Mouse (Mus musculus): Measurements from ENCODE around the gene Loxl3.
A peak's percentile ranks its signal among the peaks of the same experiment; 100 is the strongest.

Loxl3 gene

DNA sequence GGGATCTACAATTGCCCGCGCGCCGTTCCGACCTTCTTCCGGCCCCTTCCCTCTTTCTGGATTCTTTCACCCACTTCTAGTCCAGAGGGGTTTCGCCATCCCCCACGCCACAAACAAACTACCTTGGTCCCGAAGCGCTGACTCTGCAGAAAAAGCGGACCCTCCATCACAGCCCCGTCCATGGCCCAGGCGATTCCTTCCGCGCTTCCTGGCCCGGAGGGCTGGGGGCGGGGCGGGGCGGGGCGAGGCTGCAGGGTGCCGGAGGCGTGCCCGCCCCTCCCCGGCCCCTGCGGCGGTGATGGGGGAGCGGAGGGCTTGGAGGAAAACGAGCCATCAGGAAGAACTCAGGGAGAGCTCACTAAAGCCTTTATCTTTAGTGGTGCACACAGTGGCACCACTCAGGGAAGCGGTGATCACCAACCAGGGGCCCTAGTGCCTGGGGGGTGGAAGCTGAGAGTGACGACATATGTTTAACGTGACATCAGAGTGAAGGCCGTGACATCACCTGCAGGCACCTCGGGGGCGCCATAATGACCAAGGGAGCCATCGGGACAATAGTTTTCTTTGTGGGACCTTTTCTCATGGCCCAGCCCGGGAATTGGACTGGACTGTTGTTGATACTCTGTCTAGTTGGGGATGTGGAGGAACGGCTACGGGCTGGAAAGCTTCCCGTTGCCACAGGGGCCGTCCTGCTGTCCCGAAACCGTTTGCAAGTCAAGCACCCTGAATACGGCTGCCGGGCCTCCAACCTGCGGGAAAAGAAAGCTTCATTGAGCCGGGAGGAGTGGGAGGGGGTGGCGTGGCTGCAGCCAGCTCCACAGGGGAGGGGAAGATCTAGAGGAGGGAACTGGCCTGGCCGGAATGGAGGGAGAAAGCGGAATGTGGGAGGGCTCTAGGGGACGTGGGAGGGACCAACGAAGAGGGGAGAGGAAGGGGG is at the start of gene Loxl3, which contains the start of gene Dok1:
TSS of gene Loxl3 (plus strand) at position 925 of the 937 bp plus-strand sequence.
TSS of gene Dok1 (minus strand) at position 223 of the 937 bp plus-strand sequence.
- DNase-seq (ENCODE audit: low read depth, low spot score), result no peak

DNA sequence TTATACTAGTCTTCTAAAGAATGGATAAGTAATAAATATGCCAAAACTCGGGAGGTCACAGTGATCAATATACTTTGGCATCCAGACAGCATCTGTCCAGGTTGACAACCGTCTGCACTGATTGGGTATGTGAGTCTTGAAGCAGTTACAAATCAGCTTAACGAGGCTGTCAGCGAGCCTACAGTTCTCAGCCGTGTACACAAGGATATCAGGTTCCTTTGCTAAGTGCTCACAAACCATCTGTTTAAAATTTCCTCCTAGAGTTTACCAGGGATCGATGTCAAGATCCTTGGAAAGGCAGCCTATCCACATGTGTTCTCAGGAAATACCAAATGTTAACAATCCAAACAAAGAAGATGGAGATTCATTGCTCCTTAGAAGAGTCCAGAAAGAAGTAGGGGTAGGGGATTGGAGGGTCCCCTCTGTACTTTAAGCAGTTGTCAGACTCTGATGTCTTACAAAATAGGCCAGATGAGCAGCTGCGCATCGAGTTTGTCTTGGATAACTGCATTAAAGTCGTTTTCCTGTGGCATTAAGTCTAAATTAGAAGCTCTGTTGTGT is 46.5 kb upstream of the Loxl3 start:
- DNase-seq (ENCODE audit: low read depth, low spot score), result no peak

- DNase-seq (ENCODE audit: low read depth, low spot score), result no peak
Measured at GRCm38 (mm10) chr6:82993696-82994095, 40.3 kb upstream of the Loxl3 start.

- DNase-seq (ENCODE audit: low read depth, low spot score), result no peak
Measured at GRCm38 (mm10) chr6:82994372-82994771, 39.6 kb upstream of the Loxl3 start.

DNA sequence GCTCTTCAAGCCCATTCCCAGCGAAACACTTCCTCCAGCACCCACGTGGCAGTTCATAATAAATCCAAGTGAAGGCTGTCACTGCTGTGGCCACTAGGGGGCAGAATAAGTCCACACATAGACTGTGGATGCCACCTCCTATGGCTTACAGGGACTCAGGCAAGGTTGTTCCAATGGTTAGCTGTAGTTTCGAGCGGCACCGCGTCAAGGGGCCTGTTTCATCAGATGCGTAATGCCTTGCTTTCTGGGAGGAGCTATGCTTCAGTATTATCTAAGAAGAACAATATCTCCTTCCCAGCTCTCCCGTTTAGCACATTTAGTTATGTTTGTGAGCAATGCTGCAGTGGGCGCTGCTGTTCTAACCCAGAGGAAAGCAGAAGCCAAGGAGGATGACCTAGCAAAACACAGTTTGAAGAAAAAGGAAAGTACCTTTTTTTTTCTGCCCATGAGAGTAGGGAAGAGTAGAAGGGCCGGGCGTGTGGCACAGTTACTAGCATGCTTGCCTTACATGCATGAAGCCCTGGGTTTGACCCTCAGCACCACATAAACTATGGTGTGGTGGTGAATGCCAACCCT is 37.1 kb upstream of the Loxl3 start:
- peak; percentile 72 for DNase-seq (ENCODE audit: low read depth, low spot score)

GRCm38 (mm10) chr6:82997511-82998102 is 36.4 kb upstream of the Loxl3 start:
- no peak for DNase-seq (ENCODE audit: low read depth, low spot score)

- peak; percentile 36 for DNase-seq (ENCODE audit: low read depth, low spot score)
Measured at GRCm38 (mm10) chr6:82998326-82998725, 35.6 kb upstream of the Loxl3 start.

DNA sequence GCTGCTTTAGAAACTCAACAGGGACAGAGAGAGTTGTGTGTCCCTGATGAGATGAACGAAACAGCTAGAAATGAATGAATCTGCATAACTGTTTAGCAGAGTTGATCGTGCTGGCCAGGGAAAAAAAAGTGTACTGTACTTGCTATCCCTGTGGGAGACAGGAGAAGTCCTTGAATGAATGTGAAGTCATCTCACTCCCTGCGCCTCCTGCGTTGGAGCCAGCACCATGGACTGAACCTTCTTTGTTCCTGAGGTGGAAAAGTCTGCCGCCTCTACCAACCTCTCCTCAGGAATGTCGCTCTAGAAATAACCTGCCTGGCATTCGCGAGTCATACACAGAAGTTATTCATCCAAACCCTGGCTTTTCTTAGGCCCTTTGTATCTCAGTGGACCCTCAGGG is 34.0 kb upstream of the Loxl3 start:
- no peak for DNase-seq (ENCODE audit: low read depth, low spot score)

- DNase-seq (ENCODE audit: low read depth, low spot score), result no peak
Measured at GRCm38 (mm10) chr6:83003082-83003481, 30.9 kb upstream of the Loxl3 start.

DNA sequence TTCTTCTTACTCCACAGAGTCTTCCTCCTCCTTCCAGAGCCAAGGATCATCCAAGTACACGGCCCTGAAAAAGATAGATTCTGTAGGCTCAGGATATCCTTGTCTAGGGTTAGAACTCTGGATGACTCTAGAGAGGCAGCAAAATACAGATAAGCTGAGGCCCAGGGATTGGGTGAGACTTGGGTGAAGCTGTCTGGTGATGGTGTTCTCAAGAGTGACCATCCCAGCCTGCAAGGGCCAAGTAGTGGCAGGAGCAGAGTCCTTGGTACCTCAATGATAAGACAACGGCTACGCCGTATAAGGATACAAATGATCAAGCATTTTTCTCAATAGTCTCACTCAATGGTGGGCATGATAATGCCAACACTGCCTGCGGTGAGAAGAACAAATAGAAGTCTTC is 30.1 kb upstream of the Loxl3 start:
- DNase-seq (ENCODE audit: low read depth, low spot score), result no peak

- no peak for DNase-seq (ENCODE audit: low read depth, low spot score)
Measured at GRCm38 (mm10) chr6:83004309-83004708, 29.7 kb upstream of the Loxl3 start.

- DNase-seq (ENCODE audit: low read depth, low spot score), result no peak
Measured at GRCm38 (mm10) chr6:83004872-83005271, 29.1 kb upstream of the Loxl3 start.

- DNase-seq (ENCODE audit: low read depth, low spot score), result no peak
Measured at GRCm38 (mm10) chr6:83005444-83006011, 28.4 kb upstream of the Loxl3 start.

- DNase-seq (ENCODE audit: low read depth, low spot score), result no peak
Measured at GRCm38 (mm10) chr6:83006114-83006513, 27.9 kb upstream of the Loxl3 start.

DNA sequence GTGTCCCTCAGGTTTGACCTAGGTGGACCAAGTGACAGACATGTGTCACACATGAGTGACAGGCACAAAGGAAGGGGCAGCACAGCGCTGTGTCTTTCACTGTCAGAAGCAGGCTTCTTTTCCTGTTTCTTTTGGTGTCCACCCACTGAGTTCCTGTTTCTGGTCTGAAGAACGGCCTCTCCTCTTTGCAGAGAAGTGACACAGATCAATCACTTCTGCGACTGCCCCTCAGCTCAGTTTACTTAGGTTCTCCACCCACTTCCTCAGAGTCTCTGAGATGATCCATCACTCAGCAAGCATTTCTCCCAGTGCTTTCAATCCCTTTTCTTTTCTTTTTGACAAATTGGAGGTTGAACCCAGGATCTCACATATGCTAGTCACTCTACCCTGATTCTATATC is 25.3 kb upstream of the Loxl3 start:
- DNase-seq (ENCODE audit: low read depth, low spot score), result no peak

GRCm38 (mm10) chr6:83010010-83010409 is 24.0 kb upstream of the Loxl3 start:
- DNase-seq (ENCODE audit: low read depth, low spot score), result no peak

DNA sequence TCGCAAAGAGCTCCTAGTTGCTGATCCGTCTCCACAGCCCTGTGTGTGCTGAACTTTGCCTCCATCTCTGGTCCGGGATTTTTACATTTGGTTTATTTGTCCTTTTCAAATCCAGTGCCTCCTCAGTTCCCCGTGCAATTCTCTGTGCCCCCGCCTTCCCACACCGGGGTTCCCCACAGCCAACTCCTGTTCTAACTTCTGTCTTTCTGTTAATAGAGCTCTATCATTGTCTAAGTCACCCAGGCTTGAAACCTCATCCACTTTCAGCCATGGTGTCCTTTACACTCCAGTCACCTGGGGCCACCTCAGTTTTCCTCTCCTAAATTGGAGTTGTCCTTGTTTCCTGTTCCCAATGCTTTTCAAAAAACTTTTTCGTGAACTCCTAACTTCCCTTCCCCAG is 22.7 kb upstream of the Loxl3 start:
- DNase-seq (ENCODE audit: low read depth, low spot score), result no peak

DNA sequence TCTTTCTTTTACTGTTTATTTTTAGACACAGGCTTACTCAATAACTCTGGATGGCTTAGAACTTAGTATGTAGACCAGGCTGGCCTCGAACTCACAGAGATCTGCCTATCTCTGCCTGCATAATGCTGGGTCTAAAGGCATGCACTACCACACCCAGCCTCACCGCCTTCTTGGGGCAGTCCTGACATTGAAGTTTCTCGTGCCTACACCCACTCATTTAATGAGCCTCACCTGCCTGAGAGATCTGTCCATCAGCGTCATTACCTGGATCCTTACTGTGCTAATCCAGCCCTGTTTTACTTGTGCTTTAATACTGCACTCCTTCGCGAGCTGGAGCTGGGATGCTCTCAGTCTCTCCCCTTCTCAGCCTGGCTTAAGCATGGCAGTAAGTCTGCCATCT is 22.2 kb upstream of the Loxl3 start:
- DNase-seq (ENCODE audit: low read depth, low spot score), result no peak

DNA sequence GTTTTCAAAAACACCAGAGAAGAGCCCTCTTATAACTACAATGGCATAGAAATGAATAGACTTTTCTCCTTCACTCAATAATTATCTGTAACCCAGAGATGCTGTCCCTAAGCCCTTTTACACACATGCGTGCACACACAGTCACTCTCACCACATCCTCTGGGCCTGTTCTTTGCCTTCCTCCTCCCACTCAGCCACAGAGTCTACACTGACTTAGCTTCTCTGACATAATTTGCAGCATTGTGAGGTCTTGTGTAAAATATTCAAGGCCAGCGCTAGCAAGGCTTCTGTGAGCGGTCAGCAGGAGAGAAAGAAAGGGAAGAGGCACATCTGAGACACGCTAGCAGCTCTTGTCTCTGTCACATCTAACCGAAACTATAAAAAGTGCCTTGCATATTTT is 20.5 kb upstream of the Loxl3 start:
- DNase-seq (ENCODE audit: low read depth, low spot score), result no peak

- no peak for DNase-seq (ENCODE audit: low read depth, low spot score)
Measured at GRCm38 (mm10) chr6:83014482-83015466, 19.2 kb upstream of the Loxl3 start.

GRCm38 (mm10) chr6:83015749-83016148 is 18.2 kb upstream of the Loxl3 start:
- no peak for DNase-seq (ENCODE audit: low read depth, low spot score)

All from WW6 (cell line).